Mouse (Mus musculus) embryonic fibroblast, embryonic 13.5 days (primary cell): ENCODE measurements at regions not wholly inside any gene's neighbourhood (a gene's known extent, or its start where the extent isn't known, plus 50 kb on each side); places are given as distances from the start of the nearest gene placed in this dataset.

Experiments
- H3K27ac ChIP-seq: 2 replicates; pipeline ENCODE4 v1.5.1; 2012; ENCODE audit warnings: low read length, control low read depth, inconsistent platforms; ENCODE audit not compliant: insufficient read depth
- H3K4me1 ChIP-seq: 2 replicates; pipeline ENCODE4 v1.6.1; 2011; ENCODE audit warnings: low read length; ENCODE audit not compliant: control insufficient read depth, insufficient read depth
- H3K4me3 ChIP-seq: 2 replicates; pipeline ENCODE4 v1.5.1; 2011; ENCODE audit warnings: mild to moderate bottlenecking, control low read depth, low read length; ENCODE audit not compliant: insufficient read depth
- CTCF ChIP-seq: IDR thresholded peaks from 2 replicates; pipeline ENCODE4 v1.5.1; 2011; ENCODE audit warnings: mild to moderate bottlenecking, control low read depth, low read length, moderate library complexity, borderline replicate concordance; ENCODE audit not compliant: insufficient read depth
- POLR2A ChIP-seq: IDR thresholded peaks from 2 replicates; pipeline ENCODE4 v1.6.1; 2011; ENCODE audit warnings: low read depth, mild to moderate bottlenecking, control low read depth, low read length, moderate library complexity

DNA sequence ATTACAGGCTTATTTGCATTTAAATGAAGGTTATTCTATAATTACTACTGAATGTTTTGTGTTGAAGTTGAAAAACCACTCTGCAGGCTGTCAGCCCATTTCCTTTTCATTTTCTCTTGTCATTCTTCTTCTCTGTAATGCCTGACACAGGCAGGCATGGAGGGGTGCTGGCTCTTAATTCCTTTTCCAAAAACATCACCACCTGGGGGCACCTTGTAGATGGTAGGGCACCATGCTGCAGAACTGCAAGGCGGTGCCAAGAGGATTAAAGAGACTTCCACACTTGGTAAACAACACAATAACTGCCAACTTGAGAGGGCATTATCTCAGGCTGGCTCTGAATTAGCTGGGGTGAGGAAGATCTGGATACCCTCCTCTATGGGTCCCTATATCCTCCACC, 148.7 kb upstream of the Snx19 start:
- no peak overlapping the region for H3K4me3 ChIP-seq
- TF ChIP-seq POLR2A (no peak), CTCF (no peak)

DNA sequence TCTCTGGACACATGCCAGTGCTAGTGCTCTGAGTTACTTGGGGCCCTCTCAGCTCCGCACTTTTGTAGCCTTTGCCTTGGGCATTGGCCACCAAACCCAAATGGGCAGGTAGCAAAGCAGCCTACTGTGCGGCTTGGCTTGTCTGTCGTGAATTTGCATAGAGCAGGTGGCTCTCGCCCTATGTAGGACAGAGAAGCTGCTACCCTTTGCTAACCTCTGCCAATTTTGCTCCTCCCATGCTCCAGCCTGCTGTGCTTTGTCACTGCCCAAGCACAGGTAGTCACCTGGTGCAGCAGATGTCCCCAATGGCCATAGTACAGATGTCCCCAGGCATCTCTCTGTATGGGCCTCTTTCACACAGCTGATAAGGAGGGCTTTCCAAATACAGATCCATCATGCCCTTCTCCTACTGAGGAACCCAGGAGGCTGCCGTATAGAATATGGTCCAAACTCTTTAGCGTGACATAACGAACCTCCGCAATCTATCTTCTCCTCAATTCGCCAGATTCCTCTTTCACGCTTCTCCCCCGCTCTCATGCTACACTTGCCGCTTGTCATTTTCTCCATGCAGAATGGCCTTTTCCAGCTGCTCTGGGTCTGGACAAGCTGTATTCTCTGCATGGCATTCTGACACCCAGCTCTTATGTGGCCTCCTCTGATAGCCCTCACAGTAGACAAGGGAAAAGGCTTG, 143.7 kb upstream of the Snx19 start:
- Histone ChIP-seq H3K4me1 (no peaks in the 10 kb centered on the region), H3K4me3 (no peak overlapping the region), H3K27ac (no peak overlapping the region)
- no peak for TF ChIP-seq CTCF
- no peak for TF ChIP-seq POLR2A

More for the DNA sequence above, 148.7 kb upstream of the Snx19 start:
- H3K27ac ChIP-seq = no peak overlapping the region
- no peaks in the 10 kb centered on the region for H3K4me1 ChIP-seq

DNA sequence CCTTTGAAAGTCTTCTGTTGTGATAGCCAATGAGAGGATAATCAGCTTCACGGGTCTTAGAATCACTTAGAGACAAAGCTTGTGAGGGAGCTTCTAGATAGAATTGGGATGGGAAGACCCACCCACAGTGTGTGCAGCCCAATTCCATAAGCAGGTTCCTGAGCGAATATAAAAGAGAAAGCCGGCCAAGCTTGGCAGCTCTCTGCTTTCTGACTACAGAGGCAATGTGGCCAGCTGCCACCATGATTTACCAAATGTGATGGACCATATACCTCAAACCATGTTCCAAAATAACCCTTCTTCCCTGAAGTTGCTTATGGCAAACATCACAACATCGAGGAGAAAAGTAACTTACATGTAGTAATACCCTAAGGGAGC, 143.1 kb upstream of the Snx19 start:
- H3K27ac ChIP-seq = no peak overlapping the region
- no peak overlapping the region for H3K4me3 ChIP-seq
- no peaks in the 10 kb centered on the region for H3K4me1 ChIP-seq
- TF ChIP-seq POLR2A (no peak), CTCF (no peak)

DNA sequence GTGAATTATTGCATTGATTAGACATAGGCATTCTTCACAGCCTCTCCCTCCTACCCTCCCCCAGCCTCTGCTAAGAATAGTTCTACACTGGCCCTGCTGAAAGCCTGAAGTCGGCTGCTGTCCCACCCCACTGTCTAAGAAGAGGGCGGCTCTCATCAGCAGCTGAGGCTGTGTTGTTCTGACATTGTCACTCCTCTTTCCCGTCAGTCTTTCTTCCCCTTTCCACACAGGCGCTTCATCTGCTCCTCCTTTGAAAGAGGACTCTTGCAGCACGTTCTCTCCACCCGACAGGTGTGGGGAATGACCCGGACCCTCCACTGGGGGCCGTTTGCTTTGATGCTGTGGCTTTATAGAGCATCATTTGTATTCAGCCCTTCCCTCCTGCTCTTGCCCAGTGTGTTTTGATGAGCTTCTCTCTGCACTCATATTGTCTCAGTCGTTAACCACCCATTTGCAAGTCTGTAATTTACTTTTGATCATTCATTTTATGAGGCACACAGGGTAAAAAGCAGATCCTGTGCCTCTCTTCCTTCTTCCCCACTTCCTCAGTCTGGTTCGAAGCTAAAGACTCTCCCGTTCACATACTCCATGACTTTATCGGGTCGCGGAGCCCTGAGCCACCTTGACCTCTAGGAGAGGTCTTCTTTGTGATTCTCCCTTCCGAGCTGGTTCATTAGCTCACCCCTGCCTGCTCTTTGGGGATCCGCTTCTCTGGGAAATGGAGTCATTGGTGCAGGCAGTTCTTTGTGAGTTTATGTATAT, 142.2 kb upstream of the Snx19 start:
- H3K27ac ChIP-seq = no peak overlapping the region

GRCm38 (mm10) chr9:30285324-30285599, 141.6 kb upstream of the Snx19 start:
- Histone ChIP-seq H3K27ac (no peak overlapping the region), H3K4me3 (no peak overlapping the region), H3K4me1 (no peaks in the 10 kb centered on the region)
- TF ChIP-seq CTCF = no peak
- TF ChIP-seq POLR2A = no peak

More for the DNA sequence above, 142.2 kb upstream of the Snx19 start:
- no peak for TF ChIP-seq CTCF
- no peak for TF ChIP-seq POLR2A
- H3K4me3 ChIP-seq = no peak overlapping the region
- H3K4me1 ChIP-seq = no peaks in the 10 kb centered on the region

- Histone ChIP-seq H3K4me3 (no peak overlapping the region), H3K27ac (no peak overlapping the region), H3K4me1 (no peaks in the 10 kb centered on the region)
- TF ChIP-seq POLR2A (no peak), CTCF (no peak)
Measured at GRCm38 (mm10) chr9:30299844-30300243, 127.1 kb upstream of the Snx19 start.

DNA sequence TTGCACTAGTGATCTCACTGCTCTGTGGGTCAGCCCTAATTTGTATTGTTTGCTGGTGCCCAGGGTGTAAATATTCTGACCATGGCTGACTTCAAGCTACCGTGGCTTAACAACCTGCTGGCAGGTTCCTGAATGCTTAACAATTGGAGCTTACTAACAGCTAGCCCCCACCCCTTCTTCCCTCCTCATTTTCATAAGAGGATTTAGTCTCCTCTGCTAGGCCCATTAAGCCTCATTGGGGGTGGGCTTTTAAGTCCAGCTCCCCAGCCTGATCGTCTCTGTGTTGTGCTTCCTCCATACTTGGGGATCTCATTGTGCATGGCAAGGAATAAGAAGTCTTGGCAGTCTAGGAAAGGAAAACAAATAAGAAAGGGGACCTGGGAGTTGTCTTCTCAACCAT, 118.6 kb upstream of the Snx19 start:
- no peak for TF ChIP-seq CTCF
- no peak for TF ChIP-seq POLR2A
- Histone ChIP-seq H3K27ac (no peak overlapping the region), H3K4me3 (no peak overlapping the region)

DNA sequence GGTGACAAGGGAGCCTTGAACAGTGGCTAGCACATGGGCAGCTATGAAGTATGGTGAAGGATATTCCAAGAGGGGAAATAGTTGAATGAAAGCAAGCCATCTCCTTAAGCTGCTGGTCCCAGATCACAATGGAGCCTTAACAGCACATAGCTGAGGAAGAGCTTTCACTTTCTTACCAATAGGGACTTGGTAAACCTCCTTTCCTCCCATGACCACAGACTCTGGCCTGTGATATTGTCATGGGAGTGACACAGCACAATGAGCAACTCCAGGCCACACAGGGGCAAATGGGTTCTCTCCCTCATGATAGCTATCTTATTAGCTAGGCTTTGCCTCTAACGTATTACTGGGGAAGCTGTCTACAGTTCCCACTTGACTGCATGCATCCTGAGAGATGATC, 113.5 kb upstream of the Snx19 start:
- no peak overlapping the region for H3K27ac ChIP-seq
- no peak overlapping the region for H3K4me3 ChIP-seq
- TF ChIP-seq POLR2A (no peak), CTCF (no peak)
- H3K4me1 ChIP-seq = no peaks in the 10 kb centered on the region; the same call in 1 of the 2 replicates

More for the DNA sequence above, 118.6 kb upstream of the Snx19 start:
- no peaks in the 10 kb centered on the region for H3K4me1 ChIP-seq

- no peak for TF ChIP-seq POLR2A
- no peak for TF ChIP-seq CTCF
- H3K4me3 ChIP-seq = no peak overlapping the region
- no peaks in the 10 kb centered on the region; the same call in 1 of the 2 replicates for H3K4me1 ChIP-seq
- no peak overlapping the region for H3K27ac ChIP-seq
Measured at GRCm38 (mm10) chr9:30314355-30315171, 112.3 kb upstream of the Snx19 start.

DNA sequence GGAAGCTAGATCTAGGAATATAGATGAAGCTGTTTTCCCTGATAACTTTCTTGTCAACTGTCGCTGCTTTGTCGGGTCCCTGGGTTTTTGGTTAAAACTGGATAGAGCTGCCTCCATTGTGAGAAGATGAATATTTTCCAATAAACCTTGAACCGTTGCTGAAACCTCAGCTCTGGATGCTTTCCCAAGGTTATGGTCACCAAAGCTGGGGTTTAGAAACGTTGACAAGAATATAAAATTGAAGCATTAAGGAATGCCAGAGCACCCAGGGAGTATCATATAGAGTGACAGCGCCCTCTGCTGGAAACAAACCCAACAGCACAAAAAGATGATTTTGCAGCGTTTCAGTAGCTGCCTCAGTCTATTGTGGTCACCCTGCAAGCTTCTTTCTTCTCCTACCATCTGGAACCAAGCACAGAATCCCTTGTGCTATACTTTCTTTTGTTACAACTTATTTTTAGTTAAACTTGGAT, 111.7 kb upstream of the Snx19 start:
- TF ChIP-seq POLR2A (no peak), CTCF (no peak)
- H3K4me3 ChIP-seq = no peak overlapping the region
- no peaks in the 10 kb centered on the region; the same call in 1 of the 2 replicates for H3K4me1 ChIP-seq
- no peak overlapping the region for H3K27ac ChIP-seq
